Mouse (Mus musculus): Measurements from ENCODE around the gene Hspa4. TPM values are rescaled to one million over a fixed set of nuclear protein-coding genes. Genes with fewer than 3 reads are reported as not detected.

The Hspa4 gene
- 32.3 and 32.8 TPM in 2 replicates for polyA plus RNA-seq (2012; rRNA removed)

GRCm38 (mm10) chr11:53300330-53301166 is at the start of gene Hspa4:
Hspa4 (minus strand) TSS chr11:53300457.

GRCm38 (mm10) chr11:53324512-53324968 is 24.3 kb upstream of the Hspa4 start, which contains the start of gene Zcchc10:
Zcchc10 (plus strand) TSS chr11:53324679.

Other genes starting within 250 kb of the Hspa4 start
- gene Zcchc10, start 24.2 kb upstream of the Hspa4 start, polyA plus RNA-seq (2012; rRNA removed), result 8.7 and 9.4 TPM in 2 replicates
- gene Aff4, start 50.4 kb upstream of the Hspa4 start, polyA plus RNA-seq (2012; rRNA removed), result 4.2 and 4.5 TPM in 2 replicates
- gene Leap2, start 122.7 kb upstream of the Hspa4 start, polyA plus RNA-seq (2012; rRNA removed), result 13.7 and 15.8 TPM in 2 replicates
- 215 and 231 TPM in 2 replicates for gene Uqcrq, start 130.4 kb upstream of the Hspa4 start, polyA plus RNA-seq (2012; rRNA removed)
- 0.12 and 0.43 TPM in 2 replicates for gene Gdf9, start 130.6 kb upstream of the Hspa4 start, polyA plus RNA-seq (2012; rRNA removed)
- 0.11 and 0.18 TPM in 2 replicates for gene Gm10447, start 156.7 kb upstream of the Hspa4 start, polyA plus RNA-seq (2012; rRNA removed)
- gene Shroom1, start 156.7 kb upstream of the Hspa4 start, polyA plus RNA-seq (2012; rRNA removed), result 1.2 and 1.3 TPM in 2 replicates
- not detected in 2 replicates for gene Gm9837, start 170.0 kb upstream of the Hspa4 start, polyA plus RNA-seq (2012; rRNA removed)
- 0.12 and 0.17 TPM in 2 replicates for gene Gm9945, start 179.7 kb upstream of the Hspa4 start, polyA plus RNA-seq (2012; rRNA removed)
- gene Sowaha, start 179.8 kb upstream of the Hspa4 start, polyA plus RNA-seq (2012; rRNA removed), result 11.3 and 16.0 TPM in 2 replicates
- gene Sept8, start 218.8 kb upstream of the Hspa4 start, polyA plus RNA-seq (2012; rRNA removed), result 28.8 and 34.9 TPM in 2 replicates